Comparison of ENCODE assay signal across 9 mouse cellular contexts in genomic region chr11:116821057-116821940, GRCm38 (mm10). TPM values are rescaled to one million over a fixed set of nuclear protein-coding genes. Genes with fewer than 3 reads are reported as not detected.
DNase-seq lines count a peak whose midpoint lies in the region; ATAC-seq and TF ChIP-seq lines count a peak whose summit lies in the region.
"Had no signal": no experiment of that assay in that cellular context is flagged by ENCODE, and none has a peak within 500 bp of the region (broad histone marks: within the 10 kb centered on the region; RNA-seq: fewer than 3 reads in every experiment).

No protein-coding gene starts in this region.

- no peak for ATAC-seq in midbrain, embryonic 12.5 days (ENCODE audit: low FRiP score, low read depth)
- ATAC-seq in midbrain, embryonic 13.5 days, result no peak
- peak; percentile 14; the same call in 1 of the 2 replicates for ATAC-seq in stomach, postnatal 0 days (ENCODE audit: low FRiP score, low TSS enrichment)

- H3K36me3 ChIP-seq in midbrain, embryonic 12.5 days, result no peaks in the 10 kb centered on the region
- H3K36me3 ChIP-seq in midbrain, embryonic 13.5 days, result no peaks in the 10 kb centered on the region
- no peaks in the 10 kb centered on the region for H3K36me3 ChIP-seq in stomach, postnatal 0 days (ENCODE audit: control insufficient read depth, insufficient read depth, low read length)
- no peaks in the 10 kb centered on the region for H3K36me3 ChIP-seq in thymus, adult 2 months (ENCODE audit: control insufficient read depth, insufficient read depth, low read length)

- intact Hi-C loops in gastrocnemius, adult 2 months (cut with DNase I), result no loop called here

- WGBS in midbrain, embryonic 12.5 days, result 52% methylated on average over 13 of the region's 13 CpGs
- 48% methylated on average over 13 of the region's 13 CpGs for WGBS in midbrain, embryonic 13.5 days
- WGBS in stomach, postnatal 0 days, result 59% methylated on average over 13 of the region's 13 CpGs
- 73% methylated on average over 13 of the region's 13 CpGs for WGBS in thymus, adult 2 months

- TF ChIP-seq CTCF in gastrocnemius, adult 2 months (IDR thresholded peaks at IDR 0.05), result no peak
- no peak for TF ChIP-seq CTCF in stomach, postnatal 0 days (IDR thresholded peaks at IDR 0.05; ENCODE audit: low read depth)
- no peak for TF ChIP-seq CTCF in thymus, adult 2 months (IDR thresholded peaks at IDR 0.05; ENCODE audit: borderline replicate concordance, control insufficient read depth, extremely low read depth, insufficient read depth, low read length, poor library complexity)

- H3K9me3 ChIP-seq in midbrain, embryonic 12.5 days, result no peaks in the 10 kb centered on the region
- H3K9me3 ChIP-seq in midbrain, embryonic 13.5 days, result no peaks in the 10 kb centered on the region
- H3K9me3 ChIP-seq in stomach, postnatal 0 days (ENCODE audit: control insufficient read depth, low read length), result no peaks in the 10 kb centered on the region

- H3K27ac ChIP-seq in gastrocnemius, adult 2 months, result peak overlapping the region; percentile 83
- peak overlapping the region; percentile 5; the same call in 1 of the 2 replicates for H3K27ac ChIP-seq in midbrain, embryonic 12.5 days (replicated peaks)
- H3K27ac ChIP-seq in midbrain, embryonic 13.5 days, result no peak overlapping the region
- H3K27ac ChIP-seq in stomach, postnatal 0 days (replicated peaks), result peak overlapping the region; percentile 61
- no peak overlapping the region for H3K27ac ChIP-seq in thymus, adult 2 months (ENCODE audit: control insufficient read depth, insufficient read depth, low read length)

- TF ChIP-seq POLR2A in thymus, adult 2 months (IDR thresholded peaks at IDR 0.05; ENCODE audit: control insufficient read depth, extremely low read depth, insufficient read depth, low read length, poor library complexity), result no peak

- H3K4me3 ChIP-seq in gastrocnemius, adult 2 months, result peak overlapping the region; percentile 38
- H3K4me3 ChIP-seq in midbrain, embryonic 12.5 days, result no peak overlapping the region
- no peak overlapping the region for H3K4me3 ChIP-seq in midbrain, embryonic 13.5 days (replicated peaks)
- H3K4me3 ChIP-seq in stomach, postnatal 0 days (ENCODE audit: low read depth, low read length), result no peak overlapping the region
- no peak overlapping the region for H3K4me3 ChIP-seq in thymus, adult 2 months (ENCODE audit: control insufficient read depth, insufficient read depth, low read length)

- H3K9ac ChIP-seq in midbrain, embryonic 12.5 days (replicated peaks), result no peak overlapping the region; the same call in 1 of the 2 replicates
- no peak overlapping the region for H3K9ac ChIP-seq in midbrain, embryonic 13.5 days (replicated peaks)
- 0 out of 2 replicates have a peak overlapping the region, but pooled peaks have one; percentile 18 for H3K9ac ChIP-seq in stomach, postnatal 0 days (ENCODE audit: low read length)

- no peak for DNase-seq in gastrocnemius, adult 2 months
- no peak for DNase-seq in gastrocnemius, adult 8-10 months (ENCODE audit: low spot score in 2 of 2)
- DNase-seq in heart, postnatal 4 days, result peak; percentile 53
- no peak for DNase-seq in stomach, postnatal 0 days (ENCODE audit: low spot score)
- no peak for DNase-seq in spleen, postnatal 10 days (ENCODE audit: low spot score in 2 of 2)
- DNase-seq in thymus, adult 2 months, result no peak
- DNase-seq: kidney, postnatal 25 days had no signal

- no peaks in the 10 kb centered on the region for H3K27me3 ChIP-seq in midbrain, embryonic 12.5 days
- H3K27me3 ChIP-seq in midbrain, embryonic 13.5 days, result no peaks in the 10 kb centered on the region
- H3K27me3 ChIP-seq in stomach, postnatal 0 days (ENCODE audit: control insufficient read depth, insufficient read depth, low read length), result no peaks in the 10 kb centered on the region
- no peaks in the 10 kb centered on the region for H3K27me3 ChIP-seq in thymus, adult 2 months (ENCODE audit: control insufficient read depth, insufficient read depth, low read length)

- TF ChIP-seq EP300 in stomach, postnatal 0 days (optimal IDR thresholded peaks at IDR 0.05), result no peak

- no peak overlapping the region for H3K4me2 ChIP-seq in midbrain, embryonic 12.5 days (replicated peaks)
- no peak overlapping the region for H3K4me2 ChIP-seq in midbrain, embryonic 13.5 days (replicated peaks)
- H3K4me2 ChIP-seq in stomach, postnatal 0 days (replicated peaks; ENCODE audit: low read depth), result no peak overlapping the region

- peaks cover 35% of the 10 kb centered on the region for H3K4me1 ChIP-seq in midbrain, embryonic 12.5 days
- peaks cover 36% of the 10 kb centered on the region for H3K4me1 ChIP-seq in midbrain, embryonic 13.5 days (replicated peaks)
- peaks cover 5% of the 10 kb centered on the region for H3K4me1 ChIP-seq in stomach, postnatal 0 days (replicated peaks; ENCODE audit: control insufficient read depth, insufficient read depth)
- H3K4me1 ChIP-seq in thymus, adult 2 months (replicated peaks; ENCODE audit: control insufficient read depth, insufficient read depth, low read length), result peaks cover 16% of the 10 kb centered on the region

RNA-seq across cellular contexts. Expression of gene Mxra7, which starts 6.5 kb away (rescaled TPM):
- 10 to 100 TPM in 1 of 2 experiments, 1 to 10 TPM in 1; 6.7 to 12.7 TPM for total RNA-seq in gastrocnemius, adult 2 months (2021)
- total RNA-seq in gastrocnemius, adult 8-10 months (2022), result 1 to 10 TPM; 5.4 to 9.4 (median 8.1) TPM
- polyA plus RNA-seq in midbrain, embryonic 12.5 days (2016; fragmentation: Nextera tagmentation; extraction: Ambion mirVana), result 44.2 and 45.2 TPM in 2 replicates
- polyA plus RNA-seq in midbrain, embryonic 13.5 days (2015; fragmentation: Nextera tagmentation; extraction: Ambion mirVana), result 32.5 and 40.4 TPM in 2 replicates
- 10 to 100 TPM; 40.9 to 42.9 TPM for total RNA-seq in heart, postnatal 4 days (2021)
- polyA plus RNA-seq in stomach, postnatal 0 days (2015; fragmentation: Nextera tagmentation; extraction: Ambion mirVana), result 15.9 and 18.4 TPM in 2 replicates
- polyA plus RNA-seq in thymus, adult 2 months (2012; rRNA removed), result 8.6 and 14.2 TPM in 2 replicates

RNA-seq across cellular contexts. Expression of gene Mettl23, which starts 21.8 kb away (rescaled TPM):
- 10 to 100 TPM; 35.4 to 42.9 TPM for total RNA-seq in gastrocnemius, adult 2 months (2021)
- total RNA-seq in gastrocnemius, adult 8-10 months (2022), result 10 to 100 TPM; 44.9 to 48.8 (median 45.4) TPM
- polyA plus RNA-seq in midbrain, embryonic 12.5 days (2016; fragmentation: Nextera tagmentation; extraction: Ambion mirVana), result 71.3 and 72.3 TPM in 2 replicates
- polyA plus RNA-seq in midbrain, embryonic 13.5 days (2015; fragmentation: Nextera tagmentation; extraction: Ambion mirVana), result 79.0 and 80.0 TPM in 2 replicates
- 10 to 100 TPM; 31.0 to 32.2 TPM for total RNA-seq in heart, postnatal 4 days (2021)
- polyA plus RNA-seq in stomach, postnatal 0 days (2015; fragmentation: Nextera tagmentation; extraction: Ambion mirVana), result 40.6 and 44.5 TPM in 2 replicates
- polyA plus RNA-seq in thymus, adult 2 months (2012; rRNA removed), result 69.9 and 82.6 TPM in 2 replicates

RNA-seq across cellular contexts. Expression of gene Jmjd6, which starts 21.9 kb away (rescaled TPM):
- total RNA-seq in gastrocnemius, adult 2 months (2021), result 10 to 100 TPM; 21.7 to 30.4 TPM
- 10 to 100 TPM; 17.7 to 27.2 (median 21.4) TPM for total RNA-seq in gastrocnemius, adult 8-10 months (2022)
- polyA plus RNA-seq in midbrain, embryonic 12.5 days (2016; fragmentation: Nextera tagmentation; extraction: Ambion mirVana), result 92.8 and 95.2 TPM in 2 replicates
- polyA plus RNA-seq in midbrain, embryonic 13.5 days (2015; fragmentation: Nextera tagmentation; extraction: Ambion mirVana), result 78.7 and 84.0 TPM in 2 replicates
- total RNA-seq in heart, postnatal 4 days (2021), result 10 to 100 TPM; 41.2 to 43.3 TPM
- polyA plus RNA-seq in stomach, postnatal 0 days (2015; fragmentation: Nextera tagmentation; extraction: Ambion mirVana), result 31.8 and 33.2 TPM in 2 replicates
- polyA plus RNA-seq in thymus, adult 2 months (2012; rRNA removed), result 37.3 and 46.3 TPM in 2 replicates

RNA-seq across cellular contexts. Expression of gene Mfsd11, which starts 30.9 kb away (rescaled TPM):
- 10 to 100 TPM; 21.5 to 23.9 TPM for total RNA-seq in gastrocnemius, adult 2 months (2021)
- 10 to 100 TPM; 21.7 to 23.9 (median 22.7) TPM for total RNA-seq in gastrocnemius, adult 8-10 months (2022)
- polyA plus RNA-seq in midbrain, embryonic 12.5 days (2016; fragmentation: Nextera tagmentation; extraction: Ambion mirVana), result 38.9 and 46.3 TPM in 2 replicates
- 48.3 and 48.8 TPM in 2 replicates for polyA plus RNA-seq in midbrain, embryonic 13.5 days (2015; fragmentation: Nextera tagmentation; extraction: Ambion mirVana)
- total RNA-seq in heart, postnatal 4 days (2021), result 10 to 100 TPM; 26.9 to 35.6 TPM
- polyA plus RNA-seq in stomach, postnatal 0 days (2015; fragmentation: Nextera tagmentation; extraction: Ambion mirVana), result 31.5 and 34.6 TPM in 2 replicates
- polyA plus RNA-seq in thymus, adult 2 months (2012; rRNA removed), result 32.9 and 33.0 TPM in 2 replicates

RNA-seq across cellular contexts. Expression of gene Srsf2, which starts 31.6 kb away (rescaled TPM):
- 10 to 100 TPM; 81.8 to 84.8 TPM for total RNA-seq in gastrocnemius, adult 2 months (2021)
- total RNA-seq in gastrocnemius, adult 8-10 months (2022), result 10 to 100 TPM; 63.8 to 81.3 (median 70.7) TPM
- 848 and 913 TPM in 2 replicates for polyA plus RNA-seq in midbrain, embryonic 12.5 days (2016; fragmentation: Nextera tagmentation; extraction: Ambion mirVana)
- 648 and 659 TPM in 2 replicates for polyA plus RNA-seq in midbrain, embryonic 13.5 days (2015; fragmentation: Nextera tagmentation; extraction: Ambion mirVana)
- 100 to 1,000 TPM; 269 to 299 TPM for total RNA-seq in heart, postnatal 4 days (2021)
- polyA plus RNA-seq in stomach, postnatal 0 days (2015; fragmentation: Nextera tagmentation; extraction: Ambion mirVana), result 403 and 419 TPM in 2 replicates
- polyA plus RNA-seq in thymus, adult 2 months (2012; rRNA removed), result 1,171 and 1,772 TPM in 2 replicates

Comparison
In these comparisons a context has a peak if more than half of its experiments do, and no peak if none do; other contexts are left out.
1. H3K27ac ChIP-seq: peak in gastrocnemius, adult 2 months (single experiment), midbrain, embryonic 12.5 days (single experiment) and stomach, postnatal 0 days (single experiment); none in midbrain, embryonic 13.5 days (single experiment) and thymus, adult 2 months (single experiment).